In genomic region chr7:142387419-142388148, GRCm38 (mm10) we compare ENCODE assay signal across 8 mouse cellular contexts. TPM values are rescaled to one million over a fixed set of nuclear protein-coding genes. Genes with fewer than 3 reads are reported as not detected.
DNase-seq lines count a peak whose midpoint lies in the region; ATAC-seq lines count a peak whose summit lies in the region.

Gene Ctsd, minus strand, starts transcription at chr7:142388038.

- peak within 1 kb of the TSS; percentile 88 for H3K9ac ChIP-seq in hindbrain, embryonic 15.5 days

- peaks cover 17% of the 10 kb centered on the region for H3K36me3 ChIP-seq in hindbrain, embryonic 15.5 days

- peak within 1 kb of the TSS; percentile 89 for H3K4me3 ChIP-seq in hindbrain, embryonic 15.5 days

- no peaks in the 10 kb centered on the region for H3K9me3 ChIP-seq in hindbrain, embryonic 15.5 days

- H3K27ac ChIP-seq in hindbrain, embryonic 15.5 days (replicated peaks): peak within 1 kb of the TSS; percentile 79

- peaks cover 24% of the 10 kb centered on the region for H3K4me1 ChIP-seq in hindbrain, embryonic 15.5 days (replicated peaks)

- peak; percentile 98 for ATAC-seq in hindbrain, embryonic 15.5 days (ENCODE audit: low FRiP score, low read depth)

- peak within 1 kb of the TSS; percentile 90 for H3K4me2 ChIP-seq in hindbrain, embryonic 15.5 days

- WGBS in hindbrain, embryonic 15.5 days: under 1% methylated on average over 52 of the region's 55 CpGs

- DNase-seq in R1 (ENCODE audit: low read depth, low spot score): peak; percentile 98
- DNase-seq in cerebellum, postnatal 25 days: peak; percentile 98 to 99
- peak; percentile 96 to 97 for DNase-seq in frontal cortex, postnatal 36 days (ENCODE audit: low spot score in 2 of 2)
- peak; percentile 97 for DNase-seq in left cerebral cortex, adult 11 months (ENCODE audit: low spot score)
- DNase-seq in lung, postnatal 4 days: peak; percentile 98 to 99
- peak; percentile 91 for DNase-seq in retina, postnatal 7 days (ENCODE audit: low read depth, low spot score)
- peak; percentile 95 for DNase-seq in urinary bladder, adult 2 months (ENCODE audit: low spot score)

- H3K27me3 ChIP-seq in hindbrain, embryonic 15.5 days: no peaks in the 10 kb centered on the region

RNA-seq across cellular contexts. Expression of gene Ctsd, which starts in this region (rescaled TPM):
- 300 and 306 TPM in 2 replicates for polyA plus RNA-seq in hindbrain, embryonic 15.5 days (2015; fragmentation: Nextera tagmentation; extraction: Ambion mirVana)
- polyA plus RNA-seq in urinary bladder, adult 2 months (2012; rRNA removed): 836 and 938 TPM in 2 replicates

Comparison
In these comparisons a context has a peak if more than half of its experiments do, and no peak if none do; other contexts are left out.
1. Peak in every context shown above with its lines: DNase-seq, ATAC-seq, H3K4me3 ChIP-seq and H3K27ac ChIP-seq.